Mouse (Mus musculus): Measurements from ENCODE around the gene Foxo1. TPM values are rescaled to one million over a fixed set of nuclear protein-coding genes. Genes with fewer than 3 reads are reported as not detected.
A peak's percentile ranks its signal among the peaks of the same experiment; 100 is the strongest.

The Foxo1 gene
- polyA plus RNA-seq, 1 experiment from 2014 or later: 2.1 TPM

- Histone ChIP-seq H3K36me3 (no peaks in the 10 kb centered on the region), H3K27ac (replicated peaks) (no peak overlapping the region), H3K27me3 (ENCODE audit: low read depth, poor library complexity, severe bottlenecking) (no peaks in the 10 kb centered on the region), H3K4me3 (no peak overlapping the region), H3K4me1 (peaks cover 21% of the 10 kb centered on the region), H3K9me3 (replicated peaks) (no peaks in the 10 kb centered on the region)
- no peak for DNase-seq (ENCODE audit: low spot score)
- WGBS: 79% methylated on average over 7 of the region's 7 CpGs
Measured at GRCm38 (mm10) chr3:52296224-52296760, 28.2 kb downstream of the Foxo1 start.

- Histone ChIP-seq H3K36me3 (no peaks in the 10 kb centered on the region), H3K4me3 (no peak overlapping the region), H3K9me3 (replicated peaks) (no peaks in the 10 kb centered on the region), H3K27ac (replicated peaks) (no peak overlapping the region), H3K4me1 (peaks cover 21% of the 10 kb centered on the region), H3K27me3 (ENCODE audit: low read depth, poor library complexity, severe bottlenecking) (no peaks in the 10 kb centered on the region)
- DNase-seq (ENCODE audit: low spot score): no peak
- 74% methylated on average over 15 of the region's 15 CpGs for WGBS
Measured at GRCm38 (mm10) chr3:52297291-52298018, 29.3 kb downstream of the Foxo1 start.

- 85% methylated on average over 4 of the region's 4 CpGs for WGBS
- DNase-seq (ENCODE audit: low spot score): no peak
Measured at GRCm38 (mm10) chr3:52298683-52299082, 30.5 kb downstream of the Foxo1 start.

DNA sequence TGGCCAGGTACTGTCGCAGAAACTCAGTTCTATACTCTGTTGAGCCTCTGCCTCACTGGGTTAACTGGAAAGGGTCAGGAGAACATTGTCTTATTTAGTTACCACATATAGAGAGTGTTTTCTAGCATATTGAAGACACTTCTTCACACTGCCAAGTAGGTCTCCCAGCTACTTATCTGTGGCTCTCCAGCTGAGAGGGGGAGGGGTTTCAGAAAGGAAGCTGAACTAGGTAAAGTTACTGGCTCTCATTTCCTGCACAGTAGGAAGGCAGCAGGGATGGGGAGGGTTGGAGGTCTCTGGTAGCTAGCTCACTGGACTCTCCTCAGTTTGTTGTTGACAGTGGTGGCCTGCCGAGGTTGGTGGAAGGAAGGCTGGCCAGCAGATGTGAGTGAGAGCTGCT, 31.2 kb downstream of the Foxo1 start:
- DNase-seq (ENCODE audit: low spot score): no peak
- no peaks in the 10 kb centered on the region for H3K27me3 ChIP-seq (ENCODE audit: low read depth, poor library complexity, severe bottlenecking)
- 60% methylated on average over 2 of the region's 2 CpGs for WGBS
- H3K27ac ChIP-seq (replicated peaks): 0 out of 2 replicates have a peak overlapping the region, but pooled peaks have one; percentile 6
- no peaks in the 10 kb centered on the region for H3K9me3 ChIP-seq (replicated peaks)
- no peaks in the 10 kb centered on the region for H3K36me3 ChIP-seq
- peaks cover 9% of the 10 kb centered on the region; the same call in 1 of the 2 replicates for H3K4me1 ChIP-seq
- no peak overlapping the region for H3K4me3 ChIP-seq

More at GRCm38 (mm10) chr3:52298683-52299082, 30.5 kb downstream of the Foxo1 start:
- no peak overlapping the region for H3K27ac ChIP-seq (replicated peaks)
- H3K27me3 ChIP-seq (ENCODE audit: low read depth, poor library complexity, severe bottlenecking): no peaks in the 10 kb centered on the region
- peaks cover 13% of the 10 kb centered on the region for H3K4me1 ChIP-seq
- H3K36me3 ChIP-seq: no peaks in the 10 kb centered on the region
- H3K4me3 ChIP-seq: no peak overlapping the region
- no peaks in the 10 kb centered on the region for H3K9me3 ChIP-seq (replicated peaks)

DNA sequence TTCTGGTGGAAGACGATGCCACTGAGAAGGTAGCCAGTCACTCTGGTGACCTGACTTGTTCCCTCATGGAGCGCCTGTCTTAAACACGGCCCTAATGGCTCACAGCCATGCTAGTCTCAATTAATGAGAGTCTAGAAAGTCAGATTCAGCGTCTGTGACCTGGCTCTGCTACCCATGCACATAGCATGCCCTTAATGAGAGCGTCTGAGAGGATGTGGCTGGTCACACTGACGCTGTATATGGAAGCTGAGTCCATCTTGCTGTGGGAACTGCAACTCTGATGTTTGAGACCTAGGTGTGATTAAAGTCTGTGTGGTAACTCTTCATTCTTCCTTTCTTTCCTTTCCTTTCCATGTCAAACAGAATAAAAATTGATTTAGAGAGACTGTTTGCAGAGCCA, 32.4 kb downstream of the Foxo1 start:
- Histone ChIP-seq H3K4me3 (no peak overlapping the region), H3K27ac (replicated peaks) (no peak overlapping the region), H3K36me3 (no peaks in the 10 kb centered on the region), H3K27me3 (ENCODE audit: low read depth, poor library complexity, severe bottlenecking) (no peaks in the 10 kb centered on the region), H3K4me1 (peaks cover 9% of the 10 kb centered on the region; the same call in 1 of the 2 replicates), H3K9me3 (replicated peaks) (no peaks in the 10 kb centered on the region)
- DNase-seq (ENCODE audit: low spot score): no peak
- 84% methylated on average over 6 of the region's 6 CpGs for WGBS

DNA sequence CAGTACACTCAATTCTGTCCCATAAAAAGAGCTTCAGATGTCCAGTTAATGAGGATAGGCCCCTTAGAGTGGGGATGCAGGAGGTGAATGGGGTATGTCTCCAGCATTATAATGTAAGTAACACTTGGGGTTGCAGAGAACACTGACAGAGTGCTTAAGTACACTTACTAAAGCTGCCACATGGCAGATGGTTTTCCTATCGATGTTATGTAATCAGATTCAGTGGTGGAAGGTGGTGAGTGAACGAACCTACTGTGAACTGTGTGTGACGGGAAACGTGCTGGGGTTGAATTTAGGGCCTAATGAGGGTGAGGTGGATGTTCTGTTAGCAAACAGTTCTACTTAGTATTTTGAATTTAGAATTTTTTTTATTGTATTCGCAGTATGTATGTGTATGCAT, 35.2 kb downstream of the Foxo1 start:
- Histone ChIP-seq H3K27ac (replicated peaks) (no peak overlapping the region), H3K4me1 (peaks cover 9% of the 10 kb centered on the region; the same call in 1 of the 2 replicates), H3K4me3 (no peak overlapping the region), H3K9me3 (replicated peaks) (no peaks in the 10 kb centered on the region), H3K36me3 (no peaks in the 10 kb centered on the region), H3K27me3 (ENCODE audit: low read depth, poor library complexity, severe bottlenecking) (no peaks in the 10 kb centered on the region)
- WGBS: 86% methylated on average over 5 of the region's 5 CpGs
- no peak for DNase-seq (ENCODE audit: low spot score)

- no peak overlapping the region for H3K27ac ChIP-seq (replicated peaks)
- H3K4me3 ChIP-seq: no peak overlapping the region
- H3K27me3 ChIP-seq (ENCODE audit: low read depth, poor library complexity, severe bottlenecking): no peaks in the 10 kb centered on the region
- H3K36me3 ChIP-seq: no peaks in the 10 kb centered on the region
- WGBS: 72% methylated on average over 5 of the region's 5 CpGs
- H3K9me3 ChIP-seq (replicated peaks): no peaks in the 10 kb centered on the region
- no peaks in the 10 kb centered on the region for H3K4me1 ChIP-seq
- no peak for DNase-seq (ENCODE audit: low spot score)
Measured at GRCm38 (mm10) chr3:52308586-52309321, 40.6 kb downstream of the Foxo1 start.

DNA sequence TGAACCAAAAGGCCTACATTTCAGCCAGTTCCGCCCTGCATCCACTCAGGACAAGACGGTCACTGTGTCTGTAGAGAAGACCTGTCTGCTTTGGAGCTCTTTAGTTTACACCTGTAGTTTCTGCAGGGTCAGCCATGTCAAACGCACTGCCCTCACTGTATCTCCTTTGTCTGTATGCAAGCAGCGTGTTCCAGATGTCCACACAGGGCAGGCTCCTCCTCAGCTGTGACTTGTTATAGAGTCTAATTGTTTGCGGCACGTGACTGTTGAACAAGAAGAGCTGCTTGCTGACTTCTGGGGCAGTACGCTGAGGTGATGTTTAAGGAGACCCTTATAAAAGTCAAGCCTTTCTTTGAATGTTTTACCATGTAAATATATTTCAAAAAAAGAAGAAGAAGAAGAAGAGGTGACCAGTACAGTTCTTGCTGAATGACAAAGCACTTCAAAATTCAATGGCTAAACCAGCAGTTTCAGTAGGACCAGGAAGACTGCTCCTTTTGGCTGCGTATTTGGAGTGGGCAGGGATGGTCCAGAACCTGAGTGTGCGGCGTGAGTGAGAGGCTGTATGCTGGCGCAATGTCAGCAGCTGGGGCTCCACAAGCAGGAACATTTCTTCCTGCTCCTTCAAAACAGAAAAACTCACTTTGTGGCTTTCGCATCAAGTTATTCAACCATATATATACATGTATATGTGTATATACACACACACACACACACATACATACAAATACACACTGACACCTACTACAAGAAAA, 52.6 kb downstream of the Foxo1 start:
- Histone ChIP-seq H3K27ac (replicated peaks) (no peak overlapping the region), H3K4me1 (peaks cover 7% of the 10 kb centered on the region), H3K4me3 (no peak overlapping the region), H3K36me3 (no peaks in the 10 kb centered on the region), H3K9me3 (replicated peaks) (no peaks in the 10 kb centered on the region), H3K27me3 (ENCODE audit: low read depth, poor library complexity, severe bottlenecking) (no peaks in the 10 kb centered on the region)
- DNase-seq (ENCODE audit: low spot score): no peak
- WGBS: 88% methylated on average over 12 of the region's 12 CpGs

DNA sequence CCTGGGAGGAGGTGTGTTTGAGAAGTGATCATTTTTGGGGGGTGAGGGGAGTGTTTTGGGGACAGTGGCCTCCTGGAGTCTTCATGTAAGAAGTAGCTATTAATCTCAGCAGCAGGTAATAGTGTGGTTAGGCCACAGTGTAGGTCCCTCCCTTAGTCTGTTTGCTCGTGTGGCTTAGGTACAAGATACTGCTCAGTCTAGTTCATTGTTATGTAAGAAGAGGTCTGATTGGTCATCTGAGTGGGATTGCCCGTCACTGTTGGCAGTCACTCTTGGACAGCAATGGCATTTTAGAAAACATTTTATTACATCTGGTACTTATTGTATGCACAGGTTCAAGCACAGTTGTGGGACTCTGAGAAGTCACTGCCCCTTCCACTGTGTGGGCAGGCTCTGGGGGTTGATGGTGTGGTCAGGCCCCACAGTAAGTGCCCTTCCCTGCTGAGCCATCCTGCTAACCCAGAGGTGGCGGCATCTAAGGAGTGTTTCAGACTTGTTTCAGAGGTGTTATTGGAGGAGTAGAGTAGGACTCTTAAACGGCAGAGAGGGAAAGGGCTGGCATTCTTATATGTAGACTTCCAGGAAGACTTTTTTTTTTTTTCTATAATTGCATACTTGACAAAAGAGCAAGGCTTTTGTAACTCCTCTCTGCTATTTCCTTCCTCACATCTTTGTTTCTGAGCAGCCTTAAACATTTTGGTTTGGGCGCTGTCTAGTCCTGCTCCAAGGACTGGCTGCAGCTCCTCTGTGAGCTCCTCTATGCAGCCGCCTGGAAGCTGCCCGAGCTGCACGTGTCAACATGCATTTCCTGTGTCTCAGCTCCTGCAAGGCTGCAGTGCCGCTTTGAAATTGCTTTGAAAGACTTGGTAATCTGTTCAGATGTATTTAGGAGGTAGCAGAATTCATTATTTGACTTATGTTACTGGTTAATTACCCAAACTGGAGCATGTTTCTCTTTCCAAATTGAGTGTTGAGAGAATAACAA, 54.6 kb downstream of the Foxo1 start:
- Histone ChIP-seq H3K9me3 (replicated peaks) (no peaks in the 10 kb centered on the region), H3K4me1 (peaks cover 7% of the 10 kb centered on the region), H3K4me3 (no peak overlapping the region), H3K27me3 (ENCODE audit: low read depth, poor library complexity, severe bottlenecking) (no peaks in the 10 kb centered on the region), H3K36me3 (no peaks in the 10 kb centered on the region), H3K27ac (replicated peaks) (no peak overlapping the region)
- DNase-seq (ENCODE audit: low spot score): no peak
- 48% methylated on average over 9 of the region's 9 CpGs for WGBS

- H3K36me3 ChIP-seq: no peaks in the 10 kb centered on the region
- no peak overlapping the region for H3K4me3 ChIP-seq
- H3K9me3 ChIP-seq (replicated peaks): no peaks in the 10 kb centered on the region
- H3K4me1 ChIP-seq: peaks cover 7% of the 10 kb centered on the region
- no peak for DNase-seq (ENCODE audit: low spot score)
- 95% methylated on average over 5 of the region's 5 CpGs for WGBS
- no peak overlapping the region for H3K27ac ChIP-seq (replicated peaks)
- H3K27me3 ChIP-seq (ENCODE audit: low read depth, poor library complexity, severe bottlenecking): no peaks in the 10 kb centered on the region
Measured at GRCm38 (mm10) chr3:52325006-52325405, 56.9 kb downstream of the Foxo1 start.

DNA sequence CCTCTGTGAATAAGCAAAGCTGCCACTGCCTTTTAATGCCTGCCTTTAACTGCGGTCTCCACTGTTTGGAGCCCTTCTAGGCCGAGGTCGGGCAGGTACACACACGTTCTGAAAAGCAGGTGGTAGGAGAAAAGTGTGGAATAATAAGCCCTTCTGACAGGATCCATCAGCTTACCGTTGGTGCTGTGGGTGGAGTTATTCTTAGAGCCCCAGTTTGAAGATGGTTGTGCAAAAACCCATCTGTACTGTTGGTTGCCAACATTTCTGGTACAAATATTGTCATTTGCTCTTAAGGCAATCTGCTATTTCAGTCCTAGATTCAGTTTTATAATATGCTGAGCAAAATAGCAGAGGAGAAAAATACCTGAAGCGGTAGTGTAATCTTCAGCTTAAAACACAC, 58.6 kb downstream of the Foxo1 start:
- Histone ChIP-seq H3K27ac (replicated peaks) (no peak overlapping the region), H3K27me3 (ENCODE audit: low read depth, poor library complexity, severe bottlenecking) (no peaks in the 10 kb centered on the region), H3K4me1 (peaks cover 7% of the 10 kb centered on the region), H3K36me3 (no peaks in the 10 kb centered on the region), H3K9me3 (replicated peaks) (no peaks in the 10 kb centered on the region), H3K4me3 (no peak overlapping the region)
- no peak for DNase-seq (ENCODE audit: low spot score)
- WGBS: 92% methylated on average over 6 of the region's 6 CpGs

GRCm38 (mm10) chr3:52327146-52327545, 59.0 kb downstream of the Foxo1 start:
- Histone ChIP-seq H3K27ac (replicated peaks) (no peak overlapping the region), H3K36me3 (no peaks in the 10 kb centered on the region), H3K9me3 (replicated peaks) (no peaks in the 10 kb centered on the region), H3K4me3 (no peak overlapping the region), H3K4me1 (peaks cover 7% of the 10 kb centered on the region), H3K27me3 (ENCODE audit: low read depth, poor library complexity, severe bottlenecking) (no peaks in the 10 kb centered on the region)
- no peak for DNase-seq (ENCODE audit: low spot score)
- 89% methylated on average over 13 of the region's 13 CpGs for WGBS

Measured in midbrain, embryonic 10.5 days (tissue).